Mouse (Mus musculus) erythroblast, embryonic 14.5 days (primary cell): Measurements from ENCODE around the gene Ube2z.

ENCODE experiments used
- GATA1 ChIP-seq: IDR thresholded peaks from 2 replicates; pipeline ENCODE4 v1.6.1; 2012; ENCODE audit warnings: low read length, inconsistent platforms, mixed read lengths
- TAL1 ChIP-seq: IDR thresholded peaks from 3 replicates; pipeline ENCODE4 v1.6.1; 2012; ENCODE audit warnings: low read length, inconsistent platforms, mixed read lengths

DNA sequence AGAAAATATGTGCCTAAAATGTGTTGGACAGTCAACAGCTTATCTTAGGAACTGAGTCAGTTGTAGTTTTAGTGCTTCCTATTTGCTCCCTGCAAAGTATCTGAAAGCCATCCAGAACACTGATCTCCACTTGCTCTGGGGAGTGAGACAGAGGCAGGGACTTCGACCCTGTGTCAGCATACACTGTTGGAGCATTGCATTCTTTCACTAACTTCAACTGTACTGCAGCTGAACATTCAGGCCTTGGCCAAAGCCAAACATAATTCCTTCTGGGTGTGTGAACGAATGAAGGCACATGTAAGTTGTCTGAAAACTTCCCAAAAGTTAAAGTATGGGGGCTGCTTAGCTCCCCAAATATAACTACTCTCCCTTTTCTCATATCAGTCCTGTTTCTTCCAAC lies 18.4 kb downstream of the Ube2z start:
- TF ChIP-seq TAL1 (no peak), GATA1 (no peak)
